Mouse (Mus musculus) natural killer cell, adult 2 months (primary cell): ENCODE measurements at regions not wholly inside any gene's neighbourhood (a gene's known extent, or its start where the extent isn't known, plus 50 kb on each side); places are given as distances from the start of the nearest gene placed in this dataset.

ENCODE experiments used
- DNase-seq, 2 experiments: peaks; one replicate each; pipeline ENCODE4 v3.0.0; 2022; ENCODE audit warnings: low spot score in 2 of 2

- DNase-seq = no peak
Measured at GRCm38 (mm10) chr3:40458490-40458889, 72.6 kb upstream of the Intu start.

DNA sequence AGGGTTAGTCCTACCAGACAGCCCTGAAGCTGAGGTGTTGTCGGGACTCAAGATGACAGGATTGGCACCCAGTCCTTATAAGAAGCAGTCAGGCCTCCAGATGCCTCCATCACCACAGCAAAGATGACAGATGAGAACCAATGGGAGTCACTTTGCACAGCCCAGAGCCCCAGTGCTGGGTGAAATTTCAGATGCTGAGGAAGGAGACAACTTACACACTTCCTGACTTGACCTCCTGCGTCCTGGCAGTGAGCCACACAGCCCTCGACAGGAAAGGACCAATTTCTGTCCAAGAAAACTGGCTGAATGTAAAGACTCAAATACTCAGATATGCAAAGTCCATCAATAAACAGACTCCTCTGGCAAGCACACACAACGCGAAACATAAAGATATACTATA is 67.6 kb upstream of the Intu start:
- DNase-seq = no peak

DNA sequence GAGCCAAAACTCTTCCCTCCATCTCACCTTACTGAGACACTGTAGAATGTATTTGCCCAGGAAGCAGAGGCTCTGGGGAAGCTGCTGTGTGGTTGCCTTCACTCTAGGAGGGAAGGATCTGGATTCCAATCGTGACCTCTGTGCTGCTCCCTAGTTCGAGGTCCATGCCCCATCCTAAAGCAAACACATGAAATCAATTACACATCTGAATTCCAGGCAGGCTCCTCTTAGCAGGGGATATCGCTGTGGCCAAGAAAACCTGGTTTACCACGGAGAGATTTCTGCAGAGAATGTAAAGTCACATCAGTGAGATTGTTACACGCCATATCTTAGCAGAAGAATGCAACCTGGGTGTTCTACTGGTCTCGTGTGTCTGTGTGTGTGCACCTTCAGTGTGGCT is 61.0 kb upstream of the Intu start:
- DNase-seq = no peak

GRCm38 (mm10) chr3:40472766-40473165 is 58.3 kb upstream of the Intu start:
- no peak for DNase-seq

- no peak for DNase-seq
Measured at GRCm38 (mm10) chr3:40480258-40480951, 50.7 kb upstream of the Intu start.
